Mouse (Mus musculus) small intestine, adult 2 months (tissue): ENCODE measurements around the gene Dcaf10. TPM values are rescaled to one million over a fixed set of nuclear protein-coding genes. Genes with fewer than 3 reads are reported as not detected.

Source experiments
- H3K27ac ChIP-seq: fragments of 200-500 bp; 2 replicates; pipeline ENCODE4 v1.5.1; 2012; ENCODE audit warnings: low read depth, low read length, control low read depth, inconsistent platforms; ENCODE audit not compliant: insufficient read depth
- H3K27me3 ChIP-seq: fragments of 200-500 bp; 2 replicates; pipeline ENCODE4 v1.6.1; 2012; ENCODE audit warnings: mild to moderate bottlenecking, moderate library complexity, low read length, inconsistent platforms; ENCODE audit not compliant: control insufficient read depth, insufficient read depth
- H3K36me3 ChIP-seq: fragments of 200-500 bp; 2 replicates; pipeline ENCODE4 v1.6.1; 2012; ENCODE audit warnings: mild to moderate bottlenecking, low read length, control low read depth, inconsistent platforms; ENCODE audit not compliant: control insufficient read depth, insufficient read depth
- H3K4me1 ChIP-seq: fragments of 200-500 bp; 2 replicates; pipeline ENCODE4 v1.6.1; 2012; ENCODE audit warnings: low read length, inconsistent platforms, mixed read lengths; ENCODE audit not compliant: control insufficient read depth, insufficient read depth, insufficient read length
- H3K4me3 ChIP-seq: fragments of 200-500 bp; 2 replicates; pipeline ENCODE4 v1.5.1; 2012; ENCODE audit warnings: low read depth, mild to moderate bottlenecking, control low read depth, inconsistent platforms, low read length, moderate library complexity
- CTCF ChIP-seq: fragments of 200-500 bp; IDR thresholded peaks from 2 replicates; pipeline ENCODE4 v1.5.1; 2012; ENCODE audit warnings: low read depth, mild to moderate bottlenecking, control low read depth, inconsistent platforms, low read length, moderate library complexity, mixed read lengths; ENCODE audit not compliant: insufficient replicate concordance, insufficient read length; ENCODE audit errors: extremely low read depth
- POLR2A ChIP-seq: fragments of 200-500 bp; IDR thresholded peaks from 2 replicates; pipeline ENCODE4 v1.6.1; 2012; ENCODE audit warnings: low read depth, mild to moderate bottlenecking, control low read depth, inconsistent platforms, low read length, moderate library complexity
- WGBS: fragments of 180-500 bp; shearing (Covaris S2); methylation state at CpG from one replicate; pipeline ENCODE4 v1.1.7; 2018; 5-methylcytosine and 5-hydroxymethylcytosine counted together
- polyA plus RNA-seq: library from polyadenylated mRNA; depleted of rRNA; stranded (reverse); fragments of >200 nt; gene quantifications from 2 replicates; pipeline ENCODE4 v1.2.3, GENCODE M21; 2012

Gene Dcaf10
- polyA plus RNA-seq, 1 experiment = 23.1 TPM

DNA sequence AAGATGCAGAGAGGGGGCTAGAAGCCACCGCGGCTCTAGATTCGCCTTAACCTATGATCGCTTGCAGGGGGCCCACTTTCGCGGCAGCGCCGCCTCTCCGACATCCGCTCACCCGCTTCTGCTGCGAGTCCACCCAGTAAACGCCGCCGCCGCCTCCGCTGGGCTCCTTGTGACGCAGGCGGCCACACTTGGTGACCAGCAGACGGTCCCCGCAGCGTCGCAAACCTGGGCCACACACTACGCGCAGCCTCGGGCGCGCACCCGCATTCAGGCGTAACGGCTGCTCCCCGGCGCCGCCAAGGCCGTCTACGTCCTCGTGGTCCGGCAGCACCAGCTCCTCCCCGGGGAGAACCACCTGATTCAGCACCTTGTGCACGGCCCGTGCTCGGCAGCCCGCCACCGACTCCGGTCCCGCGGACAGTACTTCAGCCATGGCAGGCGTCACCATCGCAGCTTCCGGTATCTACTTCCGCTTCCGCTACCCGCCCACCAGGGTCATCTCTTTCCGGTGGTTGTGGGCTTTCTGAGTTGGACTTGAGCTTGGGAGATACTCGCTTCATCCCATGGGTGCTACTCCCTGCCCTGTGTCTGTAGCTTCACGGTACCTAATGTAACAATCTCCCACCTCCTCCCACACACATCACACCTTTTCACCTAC lies 21.6 kb upstream of the Dcaf10 start:
- Histone ChIP-seq H3K4me1 (peaks cover 2% of the 10 kb centered on the region; the same call in 1 of the 2 replicates), H3K27ac (peak overlapping the region; percentile 78), H3K27me3 (no peaks in the 10 kb centered on the region), H3K36me3 (peaks cover 15% of the 10 kb centered on the region), H3K4me3 (peak overlapping the region; percentile 98)
- TF ChIP-seq POLR2A (peak; percentile 77), CTCF (no peak)
- under 1% methylated on average over 56 of the region's 56 CpGs for WGBS

DNA sequence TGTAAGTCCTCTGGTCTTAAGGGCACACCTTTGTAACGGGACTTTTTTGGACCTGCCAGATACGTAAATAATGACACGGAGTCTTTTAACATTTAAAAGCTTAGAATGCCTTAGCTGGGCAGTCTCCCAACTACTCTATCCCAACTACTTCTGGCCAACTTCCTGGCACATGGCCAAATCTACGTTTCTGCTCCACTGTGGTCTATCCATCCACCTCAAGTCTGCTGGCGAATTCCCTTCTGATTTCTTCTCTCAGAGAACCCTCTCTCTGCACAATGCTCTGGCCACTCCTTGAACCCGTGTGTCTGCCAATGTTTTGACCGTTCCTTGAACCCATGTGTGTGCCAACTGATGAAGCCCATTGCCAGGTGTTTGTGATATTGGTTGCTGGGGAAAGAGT lies 10.8 kb upstream of the Dcaf10 start:
- WGBS = 50% methylated on average over 7 of the region's 7 CpGs
- no peak for TF ChIP-seq POLR2A
- no peaks in the 10 kb centered on the region for H3K36me3 ChIP-seq
- H3K27me3 ChIP-seq = no peaks in the 10 kb centered on the region
- H3K27ac ChIP-seq = no peak overlapping the region
- no peak overlapping the region for H3K4me3 ChIP-seq
- no peaks in the 10 kb centered on the region for H3K4me1 ChIP-seq

DNA sequence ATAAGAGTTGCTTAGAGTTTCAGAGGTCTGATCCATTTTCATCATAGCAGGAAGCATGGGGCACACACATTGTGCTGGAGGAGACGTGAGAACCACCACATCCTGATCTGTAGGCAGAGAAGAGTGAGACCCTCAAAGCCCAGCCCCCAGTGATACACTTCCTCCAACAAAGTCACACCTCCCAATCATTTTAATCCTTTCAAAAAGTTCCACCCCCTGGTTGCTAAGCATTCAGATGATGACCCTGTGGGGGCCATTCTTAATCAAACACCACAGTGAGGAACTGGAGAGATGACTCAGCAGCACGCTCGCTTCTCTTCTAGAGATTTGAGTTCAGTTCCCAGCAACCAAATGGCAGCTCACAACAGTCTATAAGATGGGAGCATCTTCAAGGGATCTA lies 9.4 kb upstream of the Dcaf10 start:
- H3K27me3 ChIP-seq = no peaks in the 10 kb centered on the region
- H3K4me1 ChIP-seq = no peaks in the 10 kb centered on the region
- no peak overlapping the region for H3K27ac ChIP-seq
- no peaks in the 10 kb centered on the region for H3K36me3 ChIP-seq
- 52% methylated on average over 3 of the region's 3 CpGs for WGBS
- no peak for TF ChIP-seq POLR2A
- H3K4me3 ChIP-seq = no peak overlapping the region

DNA sequence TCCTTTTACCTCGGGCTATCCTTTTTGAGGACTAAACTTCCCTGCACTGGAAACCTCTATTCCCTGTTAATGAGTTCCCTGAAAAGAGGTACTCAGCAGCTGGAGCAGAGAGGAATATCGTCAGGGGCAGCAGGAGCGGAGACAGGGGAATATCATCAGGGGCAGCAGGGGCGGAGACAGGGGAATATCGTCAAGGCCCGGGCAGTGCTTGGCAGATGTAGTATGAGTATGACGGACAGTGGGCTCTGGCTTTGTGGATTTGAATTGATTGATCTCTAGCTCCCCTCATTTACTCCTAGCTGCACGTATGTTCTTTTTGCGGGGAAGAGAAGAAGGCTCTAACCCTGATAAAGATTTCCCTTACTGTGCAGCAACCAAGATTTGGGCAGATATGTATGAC lies 675 bp upstream of the Dcaf10 start:
- TF ChIP-seq CTCF (no peak), POLR2A (no peak)
- H3K4me3 ChIP-seq = no peak overlapping the region
- peaks cover 4% of the 10 kb centered on the region; the same call in 1 of the 2 replicates for H3K4me1 ChIP-seq
- 66% methylated on average over 9 of the region's 9 CpGs for WGBS
- H3K36me3 ChIP-seq = peaks cover 4% of the 10 kb centered on the region; the same call in 1 of the 2 replicates
- no peak overlapping the region for H3K27ac ChIP-seq
- no peaks in the 10 kb centered on the region for H3K27me3 ChIP-seq

DNA sequence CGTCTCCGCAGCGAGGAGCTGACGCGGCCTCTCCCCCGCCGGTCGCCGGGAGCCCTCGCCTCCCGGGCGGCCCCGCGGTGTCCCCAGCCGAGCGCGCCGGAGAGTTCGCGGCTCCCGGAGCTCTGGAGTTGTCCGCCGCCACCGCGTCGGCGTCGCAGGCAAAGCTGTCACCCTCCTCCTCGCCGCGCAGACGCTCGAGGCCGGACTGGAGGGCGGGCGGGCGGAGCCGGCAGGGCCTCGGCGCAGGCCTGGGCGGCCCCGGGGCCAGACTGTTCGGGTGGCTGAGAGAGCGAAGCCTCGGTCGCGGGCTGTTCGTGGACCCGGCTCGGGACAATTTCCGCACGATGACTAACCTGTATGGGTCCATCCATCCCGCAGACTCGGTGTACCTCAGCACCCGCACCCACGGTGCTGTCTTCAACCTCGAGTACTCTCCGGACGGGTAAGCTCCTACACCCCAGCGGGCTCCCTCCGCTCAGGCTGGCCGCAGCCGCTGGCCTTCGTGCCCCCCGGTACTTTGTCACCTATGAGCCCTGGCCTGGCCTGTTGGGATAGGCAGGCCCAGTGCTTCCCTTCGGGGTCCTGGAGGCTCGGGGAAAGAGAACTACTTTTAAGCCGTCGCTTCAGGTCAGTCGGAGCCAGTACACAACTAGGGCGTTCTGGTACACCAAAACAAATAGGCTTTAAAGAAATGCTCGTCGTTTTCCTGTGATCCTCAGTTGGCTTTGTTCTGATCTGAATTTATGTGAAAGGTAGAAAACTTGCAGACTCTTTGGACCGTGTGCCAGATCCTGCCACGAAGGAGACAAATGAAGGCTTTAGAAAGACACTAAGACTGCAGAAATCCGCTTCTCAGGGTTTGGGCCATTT lies 620 bp downstream of the Dcaf10 start, which contains the start of gene Exosc3:
Exosc3 (minus strand) TSS at position 447 of the 870 bp plus-strand sequence.
- Histone ChIP-seq H3K4me1 (peaks cover 4% of the 10 kb centered on the region; the same call in 1 of the 2 replicates), H3K4me3 (peak within 1 kb of the TSS; percentile 81), H3K27me3 (no peaks in the 10 kb centered on the region), H3K36me3 (peaks cover 10% of the 10 kb centered on the region), H3K27ac (peak within 1 kb of the TSS; percentile 50)
- no peak for TF ChIP-seq POLR2A
- TF ChIP-seq CTCF = no peak
- WGBS = under 1% methylated on average over 76 of the region's 76 CpGs

DNA sequence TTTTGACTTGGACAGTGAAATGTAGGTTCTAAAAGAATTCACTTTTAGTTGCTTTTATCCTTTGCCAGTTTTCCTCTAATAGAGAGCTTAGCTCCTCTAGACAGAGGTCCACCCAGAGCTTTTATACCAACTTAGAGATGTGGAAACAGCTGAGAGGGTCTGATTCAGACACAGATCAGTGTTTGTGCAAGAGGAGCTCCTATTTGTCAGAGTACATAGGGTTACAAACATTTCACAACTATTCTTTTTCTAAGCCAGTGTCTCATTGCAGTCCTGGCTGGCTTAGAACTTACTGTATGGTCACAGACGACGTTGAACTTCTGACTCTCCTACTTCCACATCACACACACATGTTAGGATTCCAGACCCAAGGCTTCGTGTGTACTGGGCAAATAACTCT lies 14.8 kb downstream of the Dcaf10 start:
- TF ChIP-seq CTCF (no peak), POLR2A (no peak)
- WGBS = 84% methylated on average over 3 of the region's 3 CpGs
- H3K27ac ChIP-seq = no peak overlapping the region
- peaks cover 25% of the 10 kb centered on the region for H3K36me3 ChIP-seq
- no peaks in the 10 kb centered on the region for H3K4me1 ChIP-seq
- no peak overlapping the region for H3K4me3 ChIP-seq
- H3K27me3 ChIP-seq = no peaks in the 10 kb centered on the region

DNA sequence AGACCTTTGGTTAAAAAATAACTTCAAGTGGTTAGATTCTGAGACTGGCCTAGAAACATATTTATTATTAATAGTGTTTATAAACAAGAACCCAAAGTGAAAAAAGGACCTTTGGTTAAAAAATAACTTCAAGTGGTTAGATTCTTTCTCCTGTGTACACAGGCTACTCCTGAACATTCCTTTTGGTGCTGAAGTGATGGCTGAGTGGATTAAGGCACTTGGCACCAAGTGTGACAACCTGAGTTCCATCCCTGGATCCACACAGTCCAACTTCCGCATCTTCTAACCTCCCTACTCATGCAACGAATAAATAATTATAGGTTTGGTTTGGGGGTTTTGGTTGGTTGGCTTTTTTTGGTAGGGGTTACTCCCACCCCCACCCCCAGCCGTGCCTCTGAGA lies 29.4 kb downstream of the Dcaf10 start:
- no peak overlapping the region for H3K27ac ChIP-seq
- H3K4me3 ChIP-seq = no peak overlapping the region
- no peak for TF ChIP-seq CTCF
- TF ChIP-seq POLR2A = no peak
- no peaks in the 10 kb centered on the region for H3K27me3 ChIP-seq
- no peaks in the 10 kb centered on the region for H3K4me1 ChIP-seq
- 88% methylated on average over 3 of the region's 3 CpGs for WGBS
- peaks cover 42% of the 10 kb centered on the region for H3K36me3 ChIP-seq
